Mouse (Mus musculus): ENCODE measurements around the gene Gm37240. TPM values are rescaled to one million over a fixed set of nuclear protein-coding genes. Genes with fewer than 3 reads are reported as not detected.

The Gm37240 gene
- polyA plus RNA-seq, 1 experiment: 1.0 TPM

DNA sequence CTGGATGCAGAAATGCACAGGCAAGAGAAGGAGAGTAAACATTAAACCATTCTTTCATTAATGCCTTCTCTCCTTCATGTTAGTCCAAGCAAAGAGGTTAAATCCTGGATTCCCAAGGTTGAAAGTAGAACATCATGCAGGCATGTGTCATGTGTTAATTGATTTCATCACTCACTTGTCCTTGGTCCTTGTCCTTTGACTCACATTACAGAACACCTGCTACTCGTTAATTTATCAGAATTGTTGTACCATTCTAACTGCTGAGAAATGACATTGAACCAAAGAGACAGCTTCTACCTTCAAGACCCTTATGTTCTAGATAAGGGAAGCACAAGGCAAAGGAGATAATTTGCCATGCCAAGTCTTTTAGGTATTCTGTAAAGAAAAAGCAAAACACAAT is 835.1 kb downstream of the Gm37240 start:
- WGBS: 73% methylated on average over 1 of the region's 1 CpGs

DNA sequence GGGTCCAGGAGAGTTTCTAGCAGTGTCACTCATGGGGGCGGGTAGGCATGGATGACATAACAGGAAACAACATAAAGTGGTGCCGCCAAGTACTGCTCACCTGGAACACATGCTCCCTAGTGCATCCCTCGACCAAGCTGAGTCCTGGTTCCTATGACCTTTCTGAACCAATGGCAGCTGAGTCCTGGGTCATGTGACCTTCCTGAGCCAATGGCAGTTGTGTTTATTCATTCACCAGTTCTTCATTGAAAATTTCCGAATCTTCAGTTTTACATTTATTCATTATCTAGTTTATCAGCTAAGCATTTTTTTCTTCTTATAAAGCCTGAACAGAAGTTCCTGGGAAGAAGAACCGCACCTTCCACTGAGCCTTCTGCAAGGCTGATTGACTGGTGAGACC is 838.7 kb downstream of the Gm37240 start:
- no peak for TF ChIP-seq POLR2A (IDR thresholded peaks at IDR 0.05; ENCODE audit: borderline replicate concordance, control insufficient read depth, low read depth, low read length)
- TF ChIP-seq CTCF (IDR thresholded peaks at IDR 0.05; ENCODE audit: control insufficient read depth, insufficient read depth, low read length): no peak
- 77% methylated on average over 5 of the region's 5 CpGs for WGBS
- Histone ChIP-seq H3K4me1 (ENCODE audit: control insufficient read depth, insufficient read depth, low read length) (no peaks in the 10 kb centered on the region), H3K27ac (ENCODE audit: control insufficient read depth, insufficient read depth, low read depth, low read length, poor library complexity) (no peak overlapping the region), H3K4me3 (replicated peaks; ENCODE audit: control insufficient read depth, low read depth, low read length) (no peak overlapping the region)

More for the DNA sequence above, 835.1 kb downstream of the Gm37240 start:
- no peak overlapping the region for H3K4me3 ChIP-seq (replicated peaks; ENCODE audit: control insufficient read depth, low read depth, low read length)
- H3K4me1 ChIP-seq (ENCODE audit: control insufficient read depth, insufficient read depth, low read length): no peaks in the 10 kb centered on the region
- TF ChIP-seq CTCF (IDR thresholded peaks at IDR 0.05; ENCODE audit: control insufficient read depth, insufficient read depth, low read length): no peak
- TF ChIP-seq POLR2A (IDR thresholded peaks at IDR 0.05; ENCODE audit: borderline replicate concordance, control insufficient read depth, low read depth, low read length): no peak
- no peak overlapping the region for H3K27ac ChIP-seq (ENCODE audit: control insufficient read depth, insufficient read depth, low read depth, low read length, poor library complexity)

DNA sequence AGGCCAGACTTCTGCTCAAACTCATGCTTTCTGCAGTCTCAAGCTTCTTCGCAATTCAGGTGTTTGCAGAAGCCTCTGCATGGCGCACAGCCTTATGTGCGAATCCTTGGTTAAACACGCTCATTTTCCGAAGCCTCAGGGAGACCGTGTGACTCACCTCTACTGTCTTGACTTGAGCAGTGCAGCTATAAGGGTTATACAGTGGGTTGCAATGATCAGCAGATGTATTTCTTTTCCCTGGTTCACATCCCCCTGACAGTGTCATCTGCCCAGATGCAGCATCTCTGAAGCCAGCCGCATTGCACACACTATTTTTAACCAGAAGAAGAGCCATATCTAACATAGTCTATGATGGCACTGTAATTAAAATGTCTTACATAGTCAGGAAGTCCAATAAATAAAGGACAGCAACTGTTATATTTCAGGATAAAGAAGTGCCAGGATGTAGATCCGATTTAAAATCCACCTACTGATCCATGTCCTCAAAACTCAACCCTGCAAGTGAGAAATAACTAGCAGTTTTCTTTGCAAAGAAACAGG is 843.6 kb downstream of the Gm37240 start:
- WGBS: 85% methylated on average over 8 of the region's 8 CpGs
- no peak overlapping the region for H3K27ac ChIP-seq (ENCODE audit: control insufficient read depth, insufficient read depth, low read depth, low read length, poor library complexity)
- TF ChIP-seq CTCF (IDR thresholded peaks at IDR 0.05; ENCODE audit: control insufficient read depth, insufficient read depth, low read length) (no peak), POLR2A (IDR thresholded peaks at IDR 0.05; ENCODE audit: borderline replicate concordance, control insufficient read depth, low read depth, low read length) (no peak)
- H3K4me3 ChIP-seq (replicated peaks; ENCODE audit: control insufficient read depth, low read depth, low read length): no peak overlapping the region
- H3K4me1 ChIP-seq (ENCODE audit: control insufficient read depth, insufficient read depth, low read length): no peaks in the 10 kb centered on the region

- H3K4me3 ChIP-seq (replicated peaks; ENCODE audit: control insufficient read depth, low read depth, low read length): no peak overlapping the region
- no peaks in the 10 kb centered on the region for H3K4me1 ChIP-seq (ENCODE audit: control insufficient read depth, insufficient read depth, low read length)
- 86% methylated on average over 4 of the region's 4 CpGs for WGBS
- TF ChIP-seq POLR2A (IDR thresholded peaks at IDR 0.05; ENCODE audit: borderline replicate concordance, control insufficient read depth, low read depth, low read length) (no peak), CTCF (IDR thresholded peaks at IDR 0.05; ENCODE audit: control insufficient read depth, insufficient read depth, low read length) (no peak)
- H3K27ac ChIP-seq (ENCODE audit: control insufficient read depth, insufficient read depth, low read depth, low read length, poor library complexity): no peak overlapping the region
These were observed 845.2 kb downstream of the Gm37240 start for GRCm38 (mm10) chr3:85042126-85042525.

- no peak overlapping the region for H3K4me3 ChIP-seq (replicated peaks; ENCODE audit: control insufficient read depth, low read depth, low read length)
- H3K4me1 ChIP-seq (ENCODE audit: control insufficient read depth, insufficient read depth, low read length): no peaks in the 10 kb centered on the region
- no peak for TF ChIP-seq CTCF (IDR thresholded peaks at IDR 0.05; ENCODE audit: control insufficient read depth, insufficient read depth, low read length)
- TF ChIP-seq POLR2A (IDR thresholded peaks at IDR 0.05; ENCODE audit: borderline replicate concordance, control insufficient read depth, low read depth, low read length): no peak
- no peak overlapping the region for H3K27ac ChIP-seq (ENCODE audit: control insufficient read depth, insufficient read depth, low read depth, low read length, poor library complexity)
- WGBS: 70% methylated on average over 1 of the region's 1 CpGs
These were observed 858.2 kb downstream of the Gm37240 start for GRCm38 (mm10) chr3:85029141-85029540.

DNA sequence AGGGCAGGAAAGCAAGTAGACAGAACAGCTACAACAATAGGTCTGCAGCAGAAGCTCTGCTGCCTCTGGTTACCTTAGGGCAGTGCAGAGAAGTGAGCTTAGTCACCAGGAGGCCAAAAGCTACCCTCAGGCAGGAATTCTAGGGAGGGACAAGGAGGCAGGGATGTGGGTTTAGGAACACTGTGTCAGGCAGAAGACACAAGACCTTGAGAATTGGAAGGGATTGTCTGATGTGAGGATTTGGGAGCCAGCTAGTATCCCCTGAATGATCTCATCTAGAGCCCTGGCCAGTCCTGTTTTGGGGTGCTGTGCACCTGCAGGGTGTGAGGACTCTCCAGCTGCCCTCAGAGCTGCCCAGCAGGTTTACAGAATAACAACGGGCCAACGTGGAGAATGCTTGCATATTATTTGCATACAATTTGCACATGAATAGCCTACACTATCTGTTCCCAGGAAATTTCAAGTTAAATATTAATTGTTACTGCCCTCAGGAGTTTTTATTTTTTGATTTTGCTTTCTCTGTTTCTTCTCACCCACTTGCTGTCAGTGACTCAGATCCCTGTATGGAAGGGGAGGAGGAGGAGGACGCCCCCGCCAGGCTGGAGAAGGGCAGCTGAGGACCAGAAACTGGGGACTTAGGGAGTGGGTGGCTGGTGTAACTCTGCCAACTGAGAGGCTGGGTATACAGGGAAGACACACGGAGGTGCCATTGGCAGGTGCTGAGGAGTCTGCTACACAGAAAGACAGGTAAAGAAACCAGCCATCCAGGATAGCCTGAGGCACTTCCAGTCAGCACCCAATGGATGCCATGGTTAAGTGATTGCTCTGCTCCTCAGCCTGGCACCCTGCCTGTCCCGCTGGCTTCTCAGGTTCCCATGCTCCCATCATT is 862.3 kb downstream of the Gm37240 start:
- Histone ChIP-seq H3K4me3 (replicated peaks; ENCODE audit: control insufficient read depth, low read depth, low read length) (no peak overlapping the region), H3K4me1 (ENCODE audit: control insufficient read depth, insufficient read depth, low read length) (no peaks in the 10 kb centered on the region; the same call in 1 of the 2 replicates), H3K27ac (ENCODE audit: control insufficient read depth, insufficient read depth, low read depth, low read length, poor library complexity) (no peak overlapping the region)
- TF ChIP-seq CTCF (IDR thresholded peaks at IDR 0.05; ENCODE audit: control insufficient read depth, insufficient read depth, low read length) (no peak), POLR2A (IDR thresholded peaks at IDR 0.05; ENCODE audit: borderline replicate concordance, control insufficient read depth, low read depth, low read length) (no peak)
- WGBS: 71% methylated on average over 6 of the region's 6 CpGs

GRCm38 (mm10) chr3:85024237-85024636 is 863.1 kb downstream of the Gm37240 start:
- no peak overlapping the region for H3K4me3 ChIP-seq (replicated peaks; ENCODE audit: control insufficient read depth, low read depth, low read length)
- 63% methylated on average over 2 of the region's 2 CpGs for whole genome bisulfite sequencing
- TF ChIP-seq POLR2A (IDR thresholded peaks at IDR 0.05; ENCODE audit: borderline replicate concordance, control insufficient read depth, low read depth, low read length): no peak
- no peak for TF ChIP-seq CTCF (IDR thresholded peaks at IDR 0.05; ENCODE audit: control insufficient read depth, insufficient read depth, low read length)
- no peak overlapping the region for H3K27ac ChIP-seq (ENCODE audit: control insufficient read depth, insufficient read depth, low read depth, low read length, poor library complexity)
- no peaks in the 10 kb centered on the region; the same call in 1 of the 2 replicates for H3K4me1 ChIP-seq (ENCODE audit: control insufficient read depth, insufficient read depth, low read length)

- WGBS: 23% methylated on average over 11 of the region's 11 CpGs
- Histone ChIP-seq H3K4me1 (ENCODE audit: control insufficient read depth, insufficient read depth, low read length) (no peaks in the 10 kb centered on the region; the same call in 1 of the 2 replicates), H3K27ac (ENCODE audit: control insufficient read depth, insufficient read depth, low read depth, low read length, poor library complexity) (no peak overlapping the region), H3K4me3 (replicated peaks; ENCODE audit: control insufficient read depth, low read depth, low read length) (no peak overlapping the region)
- TF ChIP-seq POLR2A (IDR thresholded peaks at IDR 0.05; ENCODE audit: borderline replicate concordance, control insufficient read depth, low read depth, low read length) (no peak), CTCF (IDR thresholded peaks at IDR 0.05; ENCODE audit: control insufficient read depth, insufficient read depth, low read length) (no peak)
These were observed 864.5 kb downstream of the Gm37240 start for GRCm38 (mm10) chr3:85022800-85023199.
